8 mouse cellular contexts compared by ENCODE assay signal in genomic region chr3:88535527-88535926, GRCm38 (mm10). TPM values are rescaled to one million over a fixed set of nuclear protein-coding genes. Genes with fewer than 3 reads are reported as not detected.
DNase-seq lines count a peak whose midpoint lies in the region; ATAC-seq lines count a peak whose summit lies in the region.

No protein-coding gene starts in this region.

- peaks cover 45% of the 10 kb centered on the region for H3K36me3 ChIP-seq in heart, embryonic 13.5 days
- H3K36me3 ChIP-seq in embryonic facial prominence, embryonic 14.5 days (ENCODE audit: control insufficient read depth, insufficient read depth, low read length), result peaks cover 53% of the 10 kb centered on the region
- H3K36me3 ChIP-seq in intestine, embryonic 16.5 days (ENCODE audit: control insufficient read depth, insufficient read depth, low read length), result 0 out of 2 replicates have a peak, but pooled peaks cover 3% of the 10 kb centered on the region
- H3K36me3 ChIP-seq in midbrain, embryonic 15.5 days (replicated peaks), result peaks cover 29% of the 10 kb centered on the region

- no peak for ATAC-seq in heart, embryonic 13.5 days (ENCODE audit: extremely low read depth, insufficient number of reproducible peaks, low FRiP score, low TSS enrichment)
- ATAC-seq in embryonic facial prominence, embryonic 14.5 days (ENCODE audit: low read depth), result no peak
- ATAC-seq in intestine, embryonic 16.5 days, result no peak
- no peak for ATAC-seq in midbrain, embryonic 15.5 days (replicated peaks)

- H3K4me2 ChIP-seq in heart, embryonic 13.5 days, result peak overlapping the region; percentile 75
- H3K4me2 ChIP-seq in embryonic facial prominence, embryonic 14.5 days (ENCODE audit: low read depth, low read length), result peak overlapping the region; percentile 74
- H3K4me2 ChIP-seq in intestine, embryonic 16.5 days (ENCODE audit: low read depth, low read length), result peak overlapping the region; percentile 59
- H3K4me2 ChIP-seq in midbrain, embryonic 15.5 days, result peak overlapping the region; percentile 83

- no peaks in the 10 kb centered on the region for H3K9me3 ChIP-seq in heart, embryonic 13.5 days
- H3K9me3 ChIP-seq in embryonic facial prominence, embryonic 14.5 days (ENCODE audit: control insufficient read depth, low read length), result no peaks in the 10 kb centered on the region
- no peaks in the 10 kb centered on the region for H3K9me3 ChIP-seq in intestine, embryonic 16.5 days (ENCODE audit: control insufficient read depth, low read length)
- H3K9me3 ChIP-seq in midbrain, embryonic 15.5 days, result no peaks in the 10 kb centered on the region

- peak overlapping the region; percentile 93 for H3K4me3 ChIP-seq in heart, embryonic 13.5 days
- H3K4me3 ChIP-seq in embryonic facial prominence, embryonic 14.5 days (ENCODE audit: low read depth, low read length), result peak overlapping the region; percentile 78
- H3K4me3 ChIP-seq in intestine, embryonic 16.5 days (ENCODE audit: low read length), result no peak overlapping the region
- peak overlapping the region; percentile 65 for H3K4me3 ChIP-seq in midbrain, embryonic 15.5 days

- DNase-seq in heart, postnatal 36 days, result no peak
- no peak for DNase-seq in embryonic facial prominence, embryonic 14.5 days (ENCODE audit: low spot score)
- DNase-seq in left cerebral cortex, adult 9 months (ENCODE audit: low spot score in 2 of 2), result no peak
- no peak for DNase-seq in layer of hippocampus, adult 9-10 months (ENCODE audit: low spot score)
- DNase-seq in adrenal gland, adult 2 months, result no peak

- no peak overlapping the region for H3K27ac ChIP-seq in heart, embryonic 13.5 days (replicated peaks)
- 0 out of 2 replicates have a peak overlapping the region, but pooled peaks have one; percentile 62 for H3K27ac ChIP-seq in embryonic facial prominence, embryonic 14.5 days (replicated peaks; ENCODE audit: low read depth, low read length)
- no peak overlapping the region for H3K27ac ChIP-seq in intestine, embryonic 16.5 days (ENCODE audit: low read length)
- H3K27ac ChIP-seq in midbrain, embryonic 15.5 days, result peak overlapping the region; percentile 99

- WGBS in heart, embryonic 13.5 days, result 73% methylated on average over 4 of the region's 4 CpGs
- 27% methylated on average over 4 of the region's 4 CpGs for WGBS in embryonic facial prominence, embryonic 14.5 days
- WGBS in intestine, embryonic 16.5 days, result 61% methylated on average over 4 of the region's 4 CpGs
- 20% methylated on average over 4 of the region's 4 CpGs for WGBS in midbrain, embryonic 15.5 days

- H3K27me3 ChIP-seq in heart, embryonic 13.5 days (replicated peaks), result no peaks in the 10 kb centered on the region
- H3K27me3 ChIP-seq in embryonic facial prominence, embryonic 14.5 days (replicated peaks; ENCODE audit: control insufficient read depth, insufficient read depth, low read length), result no peaks in the 10 kb centered on the region
- H3K27me3 ChIP-seq in intestine, embryonic 16.5 days (replicated peaks; ENCODE audit: control insufficient read depth, insufficient read depth, low read length), result no peaks in the 10 kb centered on the region
- H3K27me3 ChIP-seq in midbrain, embryonic 15.5 days (replicated peaks), result no peaks in the 10 kb centered on the region

- peaks cover 72% of the 10 kb centered on the region for H3K4me1 ChIP-seq in heart, embryonic 13.5 days
- peaks cover 47% of the 10 kb centered on the region for H3K4me1 ChIP-seq in embryonic facial prominence, embryonic 14.5 days (ENCODE audit: control insufficient read depth, insufficient read depth, low read length)
- H3K4me1 ChIP-seq in intestine, embryonic 16.5 days (ENCODE audit: control insufficient read depth, insufficient read depth, low read length), result peaks cover 53% of the 10 kb centered on the region
- H3K4me1 ChIP-seq in midbrain, embryonic 15.5 days, result peaks cover 63% of the 10 kb centered on the region

- H3K9ac ChIP-seq in heart, embryonic 13.5 days, result peak overlapping the region; percentile 98
- H3K9ac ChIP-seq in embryonic facial prominence, embryonic 14.5 days (ENCODE audit: low read depth, low read length), result peak overlapping the region; percentile 98
- H3K9ac ChIP-seq in intestine, embryonic 16.5 days (ENCODE audit: low read depth, low read length), result peak overlapping the region; percentile 65; the same call in 1 of the 2 replicates
- H3K9ac ChIP-seq in midbrain, embryonic 15.5 days, result peak overlapping the region; percentile 99

- intact Hi-C loops in heart, postnatal 36 days (cut with DNase I), result no loop called here

RNA-seq across cellular contexts. Expression of gene Mex3a, which starts 3.3 kb away (rescaled TPM):
- polyA plus RNA-seq in heart, embryonic 13.5 days (2015; fragmentation: Nextera tagmentation; extraction: Ambion mirVana), result 9.9 and 10.1 TPM in 2 replicates
- under 1 TPM; 0.22 to 0.58 TPM for total RNA-seq in heart, postnatal 36 days (2021)
- 21.5 and 24.7 TPM in 2 replicates for polyA plus RNA-seq in embryonic facial prominence, embryonic 14.5 days (2014; fragmentation: Nextera tagmentation; extraction: Ambion mirVana)
- 6.5 and 7.3 TPM in 2 replicates for polyA plus RNA-seq in intestine, embryonic 16.5 days (2015; fragmentation: Nextera tagmentation; extraction: Ambion mirVana)
- 37.0 and 37.7 TPM in 2 replicates for polyA plus RNA-seq in midbrain, embryonic 15.5 days (2015; fragmentation: Nextera tagmentation; extraction: Ambion mirVana)
- 1 to 10 TPM; 2.3 to 3.2 TPM for total RNA-seq in adrenal gland, adult 2 months (2021)
- polyA plus RNA-seq in adrenal gland, adult 2 months (2012; rRNA removed), result 1.7 and 2.1 TPM in 2 replicates

RNA-seq across cellular contexts. Expression of gene Rab25, which starts 12.6 kb away (rescaled TPM):
- 1.1 and 1.5 TPM in 2 replicates for polyA plus RNA-seq in heart, embryonic 13.5 days (2015; fragmentation: Nextera tagmentation; extraction: Ambion mirVana)
- total RNA-seq in heart, postnatal 36 days (2021), result not detected
- polyA plus RNA-seq in embryonic facial prominence, embryonic 14.5 days (2014; fragmentation: Nextera tagmentation; extraction: Ambion mirVana), result 33.8 and 38.0 TPM in 2 replicates
- 102 and 109 TPM in 2 replicates for polyA plus RNA-seq in intestine, embryonic 16.5 days (2015; fragmentation: Nextera tagmentation; extraction: Ambion mirVana)
- 0.41 and 1.3 TPM in 2 replicates for polyA plus RNA-seq in midbrain, embryonic 15.5 days (2015; fragmentation: Nextera tagmentation; extraction: Ambion mirVana)
- not detected for total RNA-seq in adrenal gland, adult 2 months (2021)
- 0.09 and 0.10 TPM in 2 replicates for polyA plus RNA-seq in adrenal gland, adult 2 months (2012; rRNA removed)

RNA-seq across cellular contexts. Expression of gene Lamtor2, which starts 17.3 kb away (rescaled TPM):
- polyA plus RNA-seq in heart, embryonic 13.5 days (2015; fragmentation: Nextera tagmentation; extraction: Ambion mirVana), result 131 and 150 TPM in 2 replicates
- 10 to 100 TPM; 94.6 to 99.1 TPM for total RNA-seq in heart, postnatal 36 days (2021)
- polyA plus RNA-seq in embryonic facial prominence, embryonic 14.5 days (2014; fragmentation: Nextera tagmentation; extraction: Ambion mirVana), result 97.9 and 107 TPM in 2 replicates
- 244 and 256 TPM in 2 replicates for polyA plus RNA-seq in intestine, embryonic 16.5 days (2015; fragmentation: Nextera tagmentation; extraction: Ambion mirVana)
- polyA plus RNA-seq in midbrain, embryonic 15.5 days (2015; fragmentation: Nextera tagmentation; extraction: Ambion mirVana), result 206 and 232 TPM in 2 replicates
- total RNA-seq in adrenal gland, adult 2 months (2021), result 100 to 1,000 TPM; 153 to 154 TPM
- 107 and 117 TPM in 2 replicates for polyA plus RNA-seq in adrenal gland, adult 2 months (2012; rRNA removed)

RNA-seq across cellular contexts. Expression of gene Ubqln4, which starts 18.0 kb away (rescaled TPM):
- 33.1 and 34.1 TPM in 2 replicates for polyA plus RNA-seq in heart, embryonic 13.5 days (2015; fragmentation: Nextera tagmentation; extraction: Ambion mirVana)
- total RNA-seq in heart, postnatal 36 days (2021), result 10 to 100 TPM; 65.0 to 75.6 TPM
- 46.3 and 50.0 TPM in 2 replicates for polyA plus RNA-seq in embryonic facial prominence, embryonic 14.5 days (2014; fragmentation: Nextera tagmentation; extraction: Ambion mirVana)
- polyA plus RNA-seq in intestine, embryonic 16.5 days (2015; fragmentation: Nextera tagmentation; extraction: Ambion mirVana), result 37.2 and 38.9 TPM in 2 replicates
- 45.9 and 48.0 TPM in 2 replicates for polyA plus RNA-seq in midbrain, embryonic 15.5 days (2015; fragmentation: Nextera tagmentation; extraction: Ambion mirVana)
- 100 to 1,000 TPM in 1 of 2 experiments, 10 to 100 TPM in 1; 61.1 to 100 TPM for total RNA-seq in adrenal gland, adult 2 months (2021)
- 77.9 and 96.2 TPM in 2 replicates for polyA plus RNA-seq in adrenal gland, adult 2 months (2012; rRNA removed)

RNA-seq across cellular contexts. Expression of gene Lmna, which starts 25.8 kb away (rescaled TPM):
- 86.7 and 97.1 TPM in 2 replicates for polyA plus RNA-seq in heart, embryonic 13.5 days (2015; fragmentation: Nextera tagmentation; extraction: Ambion mirVana)
- total RNA-seq in heart, postnatal 36 days (2021), result 100 to 1,000 TPM; 121 to 130 TPM
- 426 and 482 TPM in 2 replicates for polyA plus RNA-seq in embryonic facial prominence, embryonic 14.5 days (2014; fragmentation: Nextera tagmentation; extraction: Ambion mirVana)
- polyA plus RNA-seq in intestine, embryonic 16.5 days (2015; fragmentation: Nextera tagmentation; extraction: Ambion mirVana), result 126 and 127 TPM in 2 replicates
- polyA plus RNA-seq in midbrain, embryonic 15.5 days (2015; fragmentation: Nextera tagmentation; extraction: Ambion mirVana), result 51.1 and 51.6 TPM in 2 replicates
- 100 to 1,000 TPM in 1 of 2 experiments, 10 to 100 TPM in 1; 78.2 to 158 TPM for total RNA-seq in adrenal gland, adult 2 months (2021)
- 170 and 236 TPM in 2 replicates for polyA plus RNA-seq in adrenal gland, adult 2 months (2012; rRNA removed)

Comparison
In these comparisons a context has a peak if more than half of its experiments do, and no peak if none do; other contexts are left out.
1. H3K27ac ChIP-seq: peak in embryonic facial prominence, embryonic 14.5 days (single experiment) and midbrain, embryonic 15.5 days (single experiment); none in heart, embryonic 13.5 days (single experiment) and intestine, embryonic 16.5 days (single experiment).
2. RNA of gene Rab25, which starts 12.6 kb away (polyA plus RNA-seq): 102 to 109 TPM in intestine, embryonic 16.5 days and 33.8 to 38.0 TPM in embryonic facial prominence, embryonic 14.5 days; 1.1 to 1.5 TPM in heart, embryonic 13.5 days, 0.41 to 1.3 TPM in midbrain, embryonic 15.5 days and 0.09 to 0.10 TPM in adrenal gland, adult 2 months; every median in the first group is over 10 times any median in the second.
3. Peak in every context shown above with its lines, with median percentiles within 50 percentile points of each other: H3K4me2 ChIP-seq and H3K9ac ChIP-seq.